In the genomic region with DNA sequence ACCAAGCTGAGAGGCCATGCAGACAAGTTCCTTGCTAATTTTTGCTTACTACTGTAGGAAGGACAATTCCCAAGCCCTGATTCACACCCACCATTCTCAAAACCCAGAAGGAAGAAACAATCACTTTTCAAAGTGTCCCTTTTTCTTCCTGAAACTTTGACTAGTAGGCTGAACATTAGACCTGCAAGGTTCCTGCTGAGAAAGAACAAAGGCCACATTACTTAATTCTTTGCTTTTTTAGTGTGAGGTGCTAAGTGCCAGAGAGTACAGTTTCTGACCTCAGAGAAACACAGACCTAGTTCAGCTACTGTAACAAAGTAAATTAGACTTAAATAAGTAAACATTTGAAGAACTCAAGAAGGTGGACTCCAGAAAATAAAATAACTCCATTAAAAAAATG, we compare ENCODE assay signal across 28 mouse cellular contexts. TPM values are rescaled to one million over a fixed set of nuclear protein-coding genes. Genes with fewer than 3 reads are reported as not detected.
"Had no signal": no experiment of that assay in that cellular context is flagged by ENCODE, and none has a peak within 500 bp of the region (broad histone marks: within the 10 kb centered on the region; RNA-seq: fewer than 3 reads in every experiment).

No protein-coding gene starts in this region.

- H3K4me1 ChIP-seq: heart, embryonic 10.5 days; heart, embryonic 12.5 days; hindbrain, embryonic 10.5 days; hindbrain, embryonic 12.5 days; limb, embryonic 13.5 days; limb, embryonic 15.5 days; liver, embryonic 12.5 days had no signal

- H3K4me2 ChIP-seq: heart, embryonic 12.5 days; hindbrain, embryonic 12.5 days; hindbrain, embryonic 14.5 days; limb, embryonic 13.5 days; limb, embryonic 15.5 days; liver, embryonic 12.5 days had no signal

- H3K9ac ChIP-seq: forebrain, postnatal 0 days; heart, embryonic 12.5 days; hindbrain, embryonic 12.5 days; hindbrain, embryonic 14.5 days; limb, embryonic 13.5 days; limb, embryonic 15.5 days; liver, embryonic 12.5 days; liver, embryonic 14.5 days had no signal

- H3K36me3 ChIP-seq: heart, embryonic 10.5 days; heart, embryonic 12.5 days; hindbrain, embryonic 10.5 days; hindbrain, embryonic 12.5 days; limb, embryonic 13.5 days; limb, embryonic 15.5 days; liver, embryonic 12.5 days had no signal

- H3K4me3 ChIP-seq: heart, embryonic 10.5 days; heart, embryonic 12.5 days; hindbrain, embryonic 10.5 days; hindbrain, embryonic 12.5 days; limb, embryonic 13.5 days; limb, embryonic 15.5 days; liver, embryonic 12.5 days had no signal

- H3K27ac ChIP-seq: heart, embryonic 10.5 days; hindbrain, embryonic 10.5 days; hindbrain, embryonic 12.5 days; hindbrain, embryonic 14.5 days; limb, embryonic 13.5 days; limb, embryonic 15.5 days; liver, embryonic 12.5 days; liver, embryonic 14.5 days had no signal

- H3K27me3 ChIP-seq: heart, embryonic 12.5 days; hindbrain, embryonic 12.5 days; limb, embryonic 13.5 days; limb, embryonic 15.5 days; liver, embryonic 12.5 days had no signal

- ATAC-seq: forebrain, postnatal 0 days; hindbrain, embryonic 16.5 days; inflammation-experienced regulatory T-cells, adult 6 months; liver, embryonic 12.5 days had no signal

- H3K9me3 ChIP-seq: heart, embryonic 10.5 days; heart, embryonic 12.5 days; hindbrain, embryonic 10.5 days; hindbrain, embryonic 12.5 days; limb, embryonic 13.5 days; limb, embryonic 15.5 days; liver, embryonic 12.5 days had no signal

- DNase-seq: forebrain, postnatal 0 days; gastrocnemius, postnatal 14 days; heart, adult 18-20 months; heart, postnatal 10 days; heart, postnatal 4 days; kidney, adult 11 months; kidney, postnatal 10 days; kidney, postnatal 25 days; layer of hippocampus, adult 9-11 months; layer of hippocampus, postnatal 36 days; left cerebral cortex, postnatal 4 days had no signal

RNA-seq across cellular contexts. Expression of a gene that starts 20.3 kb away (rescaled TPM):
- polyA plus RNA-seq: forebrain, postnatal 0 days; heart, embryonic 10.5 days; heart, embryonic 12.5 days; heart, embryonic 14.5 days; hindbrain, embryonic 10.5 days; hindbrain, embryonic 12.5 days; hindbrain, embryonic 14.5 days; hindbrain, embryonic 16.5 days; inflammation-experienced regulatory T-cells, adult 6 months; kidney, embryonic 14.5 days; kidney, embryonic 16.5 days; limb, embryonic 11.5 days; limb, embryonic 13.5 days; limb, embryonic 15.5 days; liver, embryonic 12.5 days; liver, embryonic 14.5 days; liver, embryonic 16.5 days had no signal

RNA-seq across cellular contexts. Expression of a gene that starts 25.9 kb away (rescaled TPM):
- polyA plus RNA-seq: forebrain, postnatal 0 days; heart, embryonic 10.5 days; heart, embryonic 12.5 days; heart, embryonic 14.5 days; hindbrain, embryonic 10.5 days; hindbrain, embryonic 12.5 days; hindbrain, embryonic 14.5 days; hindbrain, embryonic 16.5 days; inflammation-experienced regulatory T-cells, adult 6 months; kidney, embryonic 14.5 days; kidney, embryonic 16.5 days; limb, embryonic 11.5 days; limb, embryonic 13.5 days; limb, embryonic 15.5 days; liver, embryonic 12.5 days; liver, embryonic 14.5 days had no signal

RNA-seq across cellular contexts. Expression of a gene that starts 53.0 kb away (rescaled TPM):
- polyA plus RNA-seq: forebrain, postnatal 0 days; heart, embryonic 10.5 days; heart, embryonic 12.5 days; heart, embryonic 14.5 days; heart, embryonic 16.5 days; hindbrain, embryonic 10.5 days; hindbrain, embryonic 12.5 days; hindbrain, embryonic 14.5 days; hindbrain, embryonic 16.5 days; inflammation-experienced regulatory T-cells, adult 6 months; kidney, embryonic 14.5 days; kidney, embryonic 16.5 days; limb, embryonic 11.5 days; limb, embryonic 13.5 days; limb, embryonic 15.5 days; liver, embryonic 12.5 days; liver, embryonic 14.5 days; liver, embryonic 16.5 days had no signal
